Comparison of ENCODE assay signal across 16 mouse cellular contexts in the genomic region with DNA sequence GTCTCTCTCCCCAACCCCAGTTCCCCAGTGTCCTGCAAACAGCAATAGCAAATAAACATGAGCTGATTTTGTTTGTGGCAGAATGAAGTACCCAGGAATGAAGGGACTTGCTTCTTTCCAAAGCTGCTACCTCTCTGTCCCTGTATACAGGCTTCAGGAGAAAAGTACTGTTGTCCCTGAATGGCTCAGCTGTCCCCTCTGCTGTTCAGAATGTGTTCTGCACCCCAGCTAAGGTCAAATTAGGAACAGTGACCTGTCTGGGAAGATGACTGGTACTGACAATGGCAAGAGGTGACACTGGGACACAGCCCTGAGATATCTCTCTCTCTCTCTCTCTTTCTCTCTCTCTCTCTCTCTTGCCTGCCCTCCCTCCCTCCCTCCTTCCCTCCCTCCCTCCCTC. TPM values are rescaled to one million over a fixed set of nuclear protein-coding genes. Genes with fewer than 3 reads are reported as not detected.
DNase-seq lines count a peak whose midpoint lies in the region; ATAC-seq and TF ChIP-seq lines count a peak whose summit lies in the region.
"Had no signal": no experiment of that assay in that cellular context is flagged by ENCODE, and none has a peak within 500 bp of the region (broad histone marks: within the 10 kb centered on the region; RNA-seq: fewer than 3 reads in every experiment).

No protein-coding gene starts in this region.

- H3K4me1 ChIP-seq in forebrain, postnatal 0 days (ENCODE audit: insufficient read depth), result no peaks in the 10 kb centered on the region
- no peaks in the 10 kb centered on the region for H3K4me1 ChIP-seq in forebrain, embryonic 11.5 days (replicated peaks; ENCODE audit: control insufficient read depth, insufficient read depth, low read length)
- H3K4me1 ChIP-seq in ES-Bruce4 (ENCODE audit: control insufficient read depth, insufficient read depth, low read length), result no peaks in the 10 kb centered on the region
- H3K4me1 ChIP-seq: embryonic facial prominence, embryonic 10.5 days; megakaryocyte, embryonic 14.5 days had no signal

- no peak overlapping the region for H3K4me2 ChIP-seq in forebrain, postnatal 0 days (ENCODE audit: low read depth)
- H3K4me2 ChIP-seq in forebrain, embryonic 11.5 days (ENCODE audit: low read depth, low read length, severe bottlenecking), result no peak overlapping the region

- H3K27me3 ChIP-seq in forebrain, postnatal 0 days (ENCODE audit: insufficient read depth, low read length), result no peaks in the 10 kb centered on the region
- H3K27me3 ChIP-seq in forebrain, embryonic 11.5 days (ENCODE audit: control insufficient read depth, insufficient read depth, low read length), result no peaks in the 10 kb centered on the region
- no peaks in the 10 kb centered on the region for H3K27me3 ChIP-seq in ES-Bruce4 (ENCODE audit: control insufficient read depth, insufficient read depth, low read length, poor library complexity, severe bottlenecking)

- no peak for TF ChIP-seq POLR2A in ES-Bruce4 (IDR thresholded peaks at IDR 0.05; ENCODE audit: insufficient read depth, low read length)
- TF ChIP-seq POLR2A in brain, embryonic 14.5 days (IDR thresholded peaks at IDR 0.05; ENCODE audit: borderline replicate concordance, extremely low read depth, insufficient read depth, insufficient read length, poor library complexity, severe bottlenecking), result no peak

- no peak overlapping the region for H3K27ac ChIP-seq in forebrain, postnatal 0 days (ENCODE audit: low read depth, low read length)
- no peak overlapping the region for H3K27ac ChIP-seq in forebrain, embryonic 11.5 days (ENCODE audit: low read depth, low read length)
- H3K27ac ChIP-seq in left cerebral cortex, adult 2 months, result no peak overlapping the region
- H3K27ac ChIP-seq in ES-Bruce4 (ENCODE audit: insufficient read depth, low read length), result no peak overlapping the region
- H3K27ac ChIP-seq: embryonic facial prominence, embryonic 10.5 days had no signal

- no peak overlapping the region for H3K9ac ChIP-seq in forebrain, postnatal 0 days
- H3K9ac ChIP-seq in forebrain, embryonic 11.5 days (ENCODE audit: low read length), result no peak overlapping the region
- H3K9ac ChIP-seq in ES-Bruce4 (ENCODE audit: low read depth, poor library complexity, severe bottlenecking), result no peak overlapping the region

- intact Hi-C loops in left cerebral cortex, adult 2 months (cut with DNase I), result no loop called here

- DNase-seq in forebrain, postnatal 0 days, result no peak
- no peak for DNase-seq in forebrain, embryonic 11.5 days (ENCODE audit: low spot score)
- DNase-seq in left cerebral cortex, adult 2 months (ENCODE audit: extremely low spot score in 1 of 2, low spot score in 2 of 2), result no peak
- no peak for DNase-seq in left cerebral cortex, adult 18-20 months (ENCODE audit: low spot score in 2 of 2)
- DNase-seq in brain, embryonic 14.5 days (ENCODE audit: low read depth), result no peak
- no peak for DNase-seq in gastrocnemius, postnatal 25 days
- DNase-seq in neural tube, embryonic 10.5 days (ENCODE audit: extremely low spot score, low spot score), result no peak
- DNase-seq: heart, postnatal 10 days had no signal

- H3K4me3 ChIP-seq in forebrain, postnatal 0 days (ENCODE audit: low read depth, low read length), result no peak overlapping the region
- no peak overlapping the region for H3K4me3 ChIP-seq in forebrain, embryonic 11.5 days (ENCODE audit: low read depth, low read length)
- H3K4me3 ChIP-seq in left cerebral cortex, adult 2 months, result no peak overlapping the region
- H3K4me3 ChIP-seq in ES-Bruce4 (ENCODE audit: low read depth, low read length), result no peak overlapping the region
- H3K4me3 ChIP-seq: embryonic facial prominence, embryonic 10.5 days; megakaryocyte, embryonic 14.5 days; myocyte had no signal

- peak; percentile 38; the same call in 1 of the 2 replicates for TF ChIP-seq CTCF in forebrain, postnatal 0 days (IDR thresholded peaks at IDR 0.05; ENCODE audit: low read depth)
- peak; percentile 2 for TF ChIP-seq CTCF in left cerebral cortex, adult 2 months (IDR thresholded peaks at IDR 0.05)
- TF ChIP-seq CTCF in ES-Bruce4 (IDR thresholded peaks at IDR 0.05; ENCODE audit: low read depth, low read length), result peak; percentile 16
- TF ChIP-seq CTCF in brain, embryonic 14.5 days (IDR thresholded peaks at IDR 0.05; ENCODE audit: borderline replicate concordance, extremely low read depth, insufficient read depth, insufficient read length), result peak; percentile 20; the same call in 1 of the 2 replicates

- H3K9me3 ChIP-seq in forebrain, postnatal 0 days (ENCODE audit: low read length), result no peaks in the 10 kb centered on the region
- H3K9me3 ChIP-seq in forebrain, embryonic 11.5 days (ENCODE audit: control insufficient read depth, low read length), result no peaks in the 10 kb centered on the region; the same call in 1 of the 2 replicates
- no peaks in the 10 kb centered on the region for H3K9me3 ChIP-seq in ES-Bruce4 (replicated peaks; ENCODE audit: control insufficient read depth, insufficient read depth, low read length, poor library complexity, severe bottlenecking)
- H3K9me3 ChIP-seq: embryonic facial prominence, embryonic 10.5 days had no signal

- ATAC-seq in forebrain, postnatal 0 days, result no peak
- ATAC-seq in forebrain, embryonic 11.5 days (replicated peaks; ENCODE audit: low FRiP score), result no peak

- no peaks in the 10 kb centered on the region for H3K36me3 ChIP-seq in forebrain, postnatal 0 days (ENCODE audit: insufficient read depth)
- no peaks in the 10 kb centered on the region for H3K36me3 ChIP-seq in forebrain, embryonic 11.5 days (ENCODE audit: control insufficient read depth, insufficient read depth, low read length)
- no peaks in the 10 kb centered on the region for H3K36me3 ChIP-seq in ES-Bruce4 (ENCODE audit: control insufficient read depth, insufficient read depth, low read length, poor library complexity, severe bottlenecking)
- H3K36me3 ChIP-seq: embryonic facial prominence, embryonic 10.5 days had no signal

- TF ChIP-seq EP300 in ES-Bruce4 (IDR thresholded peaks at IDR 0.05; ENCODE audit: insufficient read depth, low read depth, low read length), result no peak

RNA-seq across cellular contexts. Expression of a gene that starts 56.6 kb away (rescaled TPM):
- not detected in 2 replicates for total RNA-seq in forebrain, postnatal 0 days (2014; rRNA removed)
- 0.07 TPM in 1 of 2 replicates, not detected in the other for polyA plus RNA-seq in forebrain, postnatal 0 days (2015; fragmentation: Nextera tagmentation; extraction: Ambion mirVana)
- polyA plus RNA-seq in forebrain, embryonic 11.5 days (2014; fragmentation: Nextera tagmentation; extraction: Ambion mirVana), result not detected in 2 replicates
- not detected for total RNA-seq in left cerebral cortex, adult 2 months (2021)
- not detected for total RNA-seq in left cerebral cortex, adult 18-20 months (2021)
- polyA plus RNA-seq in ES-Bruce4 (2011; ENCODE audit: insufficient read depth, insufficient read length, low read depth, missing spikeins), result 0.30 TPM in 1 of 2 replicates, not detected in the other
- polyA plus RNA-seq in brain, embryonic 14.5 days (2012; rRNA removed), result not detected in 2 replicates
- total RNA-seq in gastrocnemius, postnatal 25 days (2021), result not detected
- total RNA-seq: heart, postnatal 10 days; layer of hippocampus, adult 18-20 months had no signal
- polyA plus RNA-seq: embryonic facial prominence, embryonic 10.5 days; gonadal fat pad, adult 2 months; liver, embryonic 16.5 days; myocyte; stomach, embryonic 16.5 days had no signal
